Mouse (Mus musculus) layer of hippocampus, adult 18-20 months (tissue): ENCODE data around the gene Ptprh. TPM values are rescaled to one million over a fixed set of nuclear protein-coding genes. Genes with fewer than 3 reads are reported as not detected.
A peak's percentile ranks its signal among the peaks of the same experiment; 100 is the strongest.

Source experiments
- DNase-seq, 2 experiments: peaks; one replicate each; pipeline ENCODE4 v3.0.0; 2022; ENCODE audit warnings: low spot score in 2 of 2
- long read RNA-seq: library from polyadenylated mRNA; stranded (forward); transcript quantifications from one replicate; pipeline ENCODE4 v2.0.0, GENCODE M21; 2021
- total RNA-seq, 2 experiments: library from RNA; stranded (reverse); gene quantifications; 2 replicates each; pipeline ENCODE4 v1.2.3; 2021

Gene Ptprh
- total RNA-seq: under 1 TPM; 0.38 to 0.50 TPM
- long read RNA-seq: 0 reads

- no peak for DNase-seq
Measured at GRCm38 (mm10) chr7:4603873-4604272, at the start of gene Ptprh. TSS of gene Ptprh (minus strand) at chr7:4604041.

DNA sequence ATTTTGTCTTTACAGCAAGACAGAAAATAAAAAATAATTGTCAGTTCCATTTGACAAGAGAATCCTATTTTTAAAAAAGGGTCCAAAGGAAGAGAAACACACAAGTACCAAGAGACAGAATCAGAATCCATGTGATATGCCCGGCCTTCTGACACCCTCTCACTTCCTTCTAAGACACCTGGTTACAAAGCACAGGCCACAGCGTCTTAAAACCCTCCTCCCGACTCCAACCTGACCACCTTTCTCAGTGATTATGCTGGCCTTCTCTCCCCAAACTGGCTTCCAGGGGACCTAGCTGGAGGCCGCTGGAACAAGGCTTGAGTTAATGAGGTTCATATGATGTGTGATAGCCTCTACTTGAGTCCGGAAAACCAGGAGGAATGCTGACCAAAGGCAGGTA lies 49.5 kb upstream of the Ptprh start:
- no peak for DNase-seq

GRCm38 (mm10) chr7:4652726-4653125 lies 48.9 kb upstream of the Ptprh start:
- DNase-seq: no peak

DNA sequence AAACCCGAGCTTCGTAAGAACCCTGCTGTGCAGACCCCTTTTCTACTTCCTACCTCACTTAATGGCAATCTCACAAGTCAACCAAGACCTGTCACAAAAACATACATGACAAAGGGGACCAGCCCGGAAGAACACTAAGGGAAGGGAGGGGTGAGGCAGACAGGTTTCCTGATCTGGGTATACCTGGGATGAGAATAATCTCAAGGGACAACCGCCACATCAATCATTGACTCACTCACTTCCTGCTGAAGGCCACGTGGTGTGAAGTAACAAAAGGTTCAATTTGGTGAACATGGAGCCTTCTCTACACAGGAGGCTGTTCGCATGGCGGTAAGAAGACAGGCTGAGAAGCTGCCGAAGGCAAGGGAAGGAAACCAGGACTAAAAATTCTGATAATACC lies 47.7 kb upstream of the Ptprh start:
- DNase-seq: no peak

- no peak for DNase-seq
Measured at GRCm38 (mm10) chr7:4647992-4648391, 44.2 kb upstream of the Ptprh start.

- DNase-seq: no peak
Measured at GRCm38 (mm10) chr7:4647291-4647690, 43.5 kb upstream of the Ptprh start.

DNA sequence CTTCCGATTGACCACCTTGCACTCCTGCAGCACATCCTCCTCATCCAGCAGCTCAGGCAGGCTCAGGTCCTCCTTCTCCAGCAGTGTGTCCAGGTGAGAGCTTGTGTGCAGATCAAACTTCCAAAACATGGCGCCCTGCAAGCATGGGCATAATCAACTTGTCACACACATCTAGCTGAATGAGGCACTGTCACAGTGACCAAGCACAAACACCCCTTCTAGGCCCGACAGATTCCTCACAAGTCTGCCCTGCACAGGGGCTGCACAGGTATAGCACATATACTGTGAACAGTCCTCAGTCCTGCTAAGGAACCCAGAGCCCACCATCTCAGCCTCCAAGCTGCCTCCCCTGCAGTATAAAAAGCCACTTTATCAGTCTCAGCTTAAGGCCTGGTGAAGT lies 43.0 kb upstream of the Ptprh start:
- no peak for DNase-seq

- DNase-seq: no peak
Measured at GRCm38 (mm10) chr7:4643225-4643624, 39.4 kb upstream of the Ptprh start.

GRCm38 (mm10) chr7:4641956-4642355 lies 38.1 kb upstream of the Ptprh start:
- DNase-seq: no peak

GRCm38 (mm10) chr7:4641155-4641554 lies 37.3 kb upstream of the Ptprh start:
- no peak for DNase-seq

DNA sequence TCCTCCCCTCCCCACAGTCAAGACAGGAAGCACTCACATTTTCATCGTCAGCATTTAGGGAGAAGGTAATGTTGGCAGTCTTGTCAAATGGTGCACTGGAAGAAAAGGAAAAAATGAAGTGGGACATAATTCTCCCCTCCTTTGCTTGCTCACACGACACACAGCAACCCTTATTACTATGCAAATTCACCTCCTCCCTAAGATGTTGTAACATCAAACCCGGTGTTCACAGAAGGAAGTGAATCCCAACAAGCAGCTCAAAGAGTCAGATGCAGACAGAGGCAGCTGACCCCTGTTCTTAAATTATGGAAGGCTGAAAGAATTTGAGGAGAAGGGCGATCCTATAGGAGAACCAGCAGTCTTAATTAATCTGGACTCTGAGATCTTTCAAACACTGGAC lies 32.3 kb upstream of the Ptprh start:
- DNase-seq: no peak

DNA sequence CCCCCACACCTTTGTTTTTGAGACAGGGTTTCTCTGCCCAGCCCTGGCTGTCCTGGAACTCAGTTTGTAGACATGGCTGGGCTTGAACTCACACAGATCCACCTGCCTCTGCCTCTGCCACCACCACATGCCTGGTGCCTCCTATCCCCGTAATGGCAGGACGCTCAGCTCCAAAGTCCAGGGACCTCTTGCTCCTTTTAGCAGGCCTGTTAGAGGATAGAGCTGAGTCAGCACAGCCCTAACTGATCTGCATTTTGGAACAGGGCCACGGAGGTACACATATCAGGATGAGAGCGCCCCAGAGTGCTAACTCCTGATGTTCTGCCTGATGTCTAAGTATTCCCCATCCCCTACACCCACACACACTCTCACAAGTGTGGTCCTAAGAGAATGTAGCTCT lies 27.2 kb upstream of the Ptprh start, which contains the start of gene Tmem86b:
Gene Tmem86b (minus strand): TSS at position 392 of the 400 bp plus-strand sequence.
- DNase-seq: no peak

GRCm38 (mm10) chr7:4630198-4630597 lies 26.4 kb upstream of the Ptprh start:
- DNase-seq: no peak

- no peak for DNase-seq
Measured at GRCm38 (mm10) chr7:4629586-4629985, 25.7 kb upstream of the Ptprh start.

GRCm38 (mm10) chr7:4625928-4626327 lies 22.1 kb upstream of the Ptprh start:
- no peak for DNase-seq

DNA sequence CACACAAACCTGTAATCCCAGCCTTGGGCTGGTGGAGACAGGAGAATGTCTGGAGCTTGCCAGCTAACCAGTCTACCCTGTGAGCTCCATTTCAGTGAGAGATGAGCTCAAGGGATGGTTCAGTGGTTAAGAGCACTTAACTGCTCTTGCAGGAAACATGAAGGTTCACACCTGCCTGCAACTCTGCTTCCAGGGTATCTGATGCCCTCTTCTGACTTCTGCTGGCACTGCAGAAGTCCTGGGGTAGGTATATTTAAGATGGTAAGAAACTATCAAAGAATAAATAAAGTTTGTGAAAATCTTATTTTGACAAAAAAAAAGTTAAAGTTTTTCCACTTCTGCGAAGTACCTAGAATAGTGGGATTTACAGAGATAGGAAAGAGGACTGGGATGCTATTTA lies 20.5 kb upstream of the Ptprh start:
- no peak for DNase-seq

DNA sequence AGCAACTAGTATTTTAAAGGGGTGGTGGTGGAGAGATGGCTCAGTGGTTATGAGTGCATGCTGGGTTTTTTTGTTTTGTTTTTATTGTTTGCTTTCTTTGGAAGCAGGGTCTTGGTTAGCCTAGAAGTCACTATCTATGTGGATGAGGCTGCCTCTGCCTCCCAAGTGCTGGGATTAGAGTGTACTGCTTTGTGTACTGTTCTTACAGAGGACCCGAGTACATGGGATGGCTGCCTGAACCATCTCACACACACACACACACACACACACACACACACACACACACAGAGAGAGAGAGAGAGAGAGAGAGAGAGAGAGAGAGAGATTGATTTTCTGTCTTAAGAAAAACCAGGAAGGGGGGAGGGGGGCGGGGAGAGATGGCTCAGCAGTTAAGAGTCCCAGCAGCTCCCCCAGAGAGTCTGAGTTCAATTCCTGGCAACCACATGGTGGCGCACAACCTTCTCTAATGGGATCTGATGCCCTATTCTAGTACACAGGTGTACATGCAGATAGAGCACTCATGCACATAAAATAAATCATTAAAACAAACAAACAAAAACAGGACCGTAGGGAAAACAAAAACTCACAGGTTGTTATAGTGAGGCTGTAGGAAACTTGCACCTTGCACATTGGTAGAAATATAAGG lies 19.8 kb upstream of the Ptprh start:
- peak in 1 of 2 experiments; percentile 62 for DNase-seq

- no peak for DNase-seq
Measured at GRCm38 (mm10) chr7:4619979-4620378, 16.1 kb upstream of the Ptprh start.

GRCm38 (mm10) chr7:4613740-4614403 lies 10.0 kb upstream of the Ptprh start:
- DNase-seq: no peak

GRCm38 (mm10) chr7:4612956-4613355 lies 9.1 kb upstream of the Ptprh start:
- no peak for DNase-seq

DNA sequence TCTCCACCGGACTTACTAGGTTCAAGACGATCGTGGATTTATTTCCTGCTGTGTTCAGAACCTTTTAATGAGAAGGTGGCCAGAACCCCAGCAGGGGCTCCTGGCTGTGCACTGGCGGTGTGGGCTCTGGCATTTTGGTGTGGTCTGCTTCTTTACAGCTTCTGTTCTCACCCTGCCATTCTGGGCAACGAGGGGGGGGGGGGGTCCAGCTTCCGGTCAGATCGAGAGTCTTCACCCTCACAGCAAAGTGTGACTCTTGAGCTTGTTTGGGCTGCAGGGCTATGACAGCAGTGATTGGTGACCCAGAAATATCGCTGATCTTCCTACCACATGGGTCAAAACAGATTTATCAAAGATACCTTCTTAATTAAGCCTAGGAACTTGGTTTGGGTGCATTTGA lies 8.5 kb upstream of the Ptprh start:
- no peak for DNase-seq

GRCm38 (mm10) chr7:4611921-4612341 lies 8.1 kb upstream of the Ptprh start:
- DNase-seq: no peak

DNA sequence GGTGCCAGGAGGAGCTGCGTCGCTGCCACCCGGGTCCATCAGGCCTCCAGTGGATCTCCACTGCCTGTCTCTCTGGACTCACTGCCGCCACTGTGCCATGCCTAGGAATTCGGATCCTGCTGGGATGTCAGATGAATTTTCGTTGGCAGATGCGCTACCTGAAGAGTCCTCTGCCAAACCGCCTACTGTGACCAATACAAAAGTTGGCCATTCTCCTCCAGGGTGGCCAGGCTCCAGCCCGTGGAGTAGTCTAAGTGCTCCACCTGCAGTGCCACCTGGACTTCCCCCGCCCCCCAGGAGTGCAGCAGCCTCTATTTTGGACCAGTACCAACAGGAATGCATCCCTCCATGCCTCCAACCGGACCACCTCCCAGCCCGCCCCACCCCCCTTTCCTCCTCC lies 7.7 kb upstream of the Ptprh start:
- no peak for DNase-seq
